Mouse (Mus musculus) stomach, postnatal 0 days (tissue): ENCODE data around the gene C5ar1. TPM values are rescaled to one million over a fixed set of nuclear protein-coding genes. Genes with fewer than 3 reads are reported as not detected.
"Not testable (repeated sequence)": the region's sequence is repeated elsewhere in the genome, so short reads cannot be mapped to it uniquely, and the experiment has no call there.

Experiments
- ATAC-seq: fragments of 200-750 bp; cut with Nextera tagmentation; 2 replicates; pipeline ENCODE4 v1.8.0; 2017; ENCODE audit not compliant: low FRiP score, low TSS enrichment
- DNase-seq: peaks from one replicate; pipeline ENCODE4 v3.0.0-alpha.2; 2016; ENCODE audit warnings: low spot score
- H3K27ac ChIP-seq: fragments of 300-500 bp; sonication (generic); replicated peaks from 2 replicates; pipeline ENCODE4 v1.5.1; 2014; ENCODE audit warnings: mild to moderate bottlenecking, control low read depth
- H3K27me3 ChIP-seq: fragments of 300-500 bp; sonication (generic); 2 replicates; pipeline ENCODE4 v1.6.1; 2014; ENCODE audit warnings: low read length; ENCODE audit not compliant: control insufficient read depth, insufficient read depth
- H3K36me3 ChIP-seq: fragments of 300-500 bp; sonication (generic); 2 replicates; pipeline ENCODE4 v1.6.1; 2014; ENCODE audit warnings: low read length, mixed read lengths; ENCODE audit not compliant: control insufficient read depth, insufficient read depth
- H3K4me1 ChIP-seq: fragments of 300-500 bp; sonication (generic); replicated peaks from 2 replicates; pipeline ENCODE4 v1.6.1; 2014; ENCODE audit warnings: antibody characterized with exemption; ENCODE audit not compliant: control insufficient read depth, insufficient read depth
- H3K4me2 ChIP-seq: fragments of 300-500 bp; sonication (generic); replicated peaks from 2 replicates; pipeline ENCODE4 v1.6.1; 2014; ENCODE audit warnings: low read depth, mild to moderate bottlenecking, control low read depth, moderate library complexity
- H3K4me3 ChIP-seq: fragments of 300-500 bp; sonication (generic); 2 replicates; pipeline ENCODE4 v1.5.1; 2014; ENCODE audit warnings: low read depth, low read length, control low read depth
- H3K9ac ChIP-seq: fragments of 300-500 bp; sonication (generic); 2 replicates; pipeline ENCODE4 v1.6.1; 2014; ENCODE audit warnings: mild to moderate bottlenecking, low read length, control low read depth, mixed read lengths
- H3K9me3 ChIP-seq: fragments of 300-500 bp; sonication (generic); 2 replicates; pipeline ENCODE4 v1.6.1; 2016; ENCODE audit warnings: low read length; ENCODE audit not compliant: control insufficient read depth
- CTCF ChIP-seq: IDR thresholded peaks from 2 replicates; pipeline ENCODE4 v1.5.1; 2016; ENCODE audit warnings: antibody characterized with exemption, low read depth, mild to moderate bottlenecking, moderate library complexity
- EP300 ChIP-seq: optimal IDR thresholded peaks from 2 replicates; pipeline ENCODE3; 2016; ENCODE audit warnings: antibody characterized with exemption
- WGBS: fragments of 180-500 bp; shearing (Covaris S2); extraction: QIAGEN DNeasy Blood & Tissue Kit; methylation state at CpG from one replicate; pipeline ENCODE4 v1.1.7; 2014; 5-methylcytosine and 5-hydroxymethylcytosine counted together
- polyA plus RNA-seq: library from polyadenylated mRNA; unstranded; fragments of >200 nt; fragmentation: Nextera tagmentation; extraction: Ambion mirVana; gene quantifications from 2 replicates; pipeline ENCODE4 v1.2.1, GENCODE M21; 2015

The C5ar1 gene
- polyA plus RNA-seq = 1.9 and 2.0 TPM in 2 replicates

DNA sequence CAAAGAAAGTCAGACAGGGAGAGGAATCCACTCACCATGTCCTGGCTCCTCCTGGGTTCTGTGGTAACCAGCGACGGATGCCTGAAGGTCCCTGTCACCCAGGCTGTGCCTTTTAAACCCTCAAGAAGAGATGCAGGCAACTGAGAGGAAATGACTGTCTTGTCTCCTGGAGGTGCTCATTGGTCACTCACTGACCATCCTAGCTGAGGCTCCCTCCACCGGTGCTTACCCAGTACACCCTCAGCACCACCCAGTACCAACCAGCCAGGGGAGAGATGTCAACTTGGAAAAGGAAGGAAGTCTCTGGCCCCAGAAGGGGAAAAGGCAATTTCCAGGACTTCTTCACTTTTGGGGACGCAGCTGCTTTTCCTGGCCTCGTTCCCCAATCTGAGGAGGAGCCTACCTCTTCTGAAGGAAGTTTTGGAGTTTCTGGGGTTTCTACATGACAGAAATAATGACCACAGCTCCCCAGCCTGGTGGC, at the start of gene C5ar1:
TSS of gene C5ar1 (minus strand) at position 431 of the 481 bp plus-strand sequence.
- ATAC-seq (no peak), DNase-seq (no peak)
- Histone ChIP-seq H3K9ac (no peak within 1 kb of the TSS), H3K36me3 (no peaks in the 10 kb centered on the region), H3K4me3 (no peak within 1 kb of the TSS), H3K9me3 (no peaks in the 10 kb centered on the region), H3K4me1 (no peaks in the 10 kb centered on the region), H3K4me2 (no peak within 1 kb of the TSS), H3K27ac (no peak within 1 kb of the TSS), H3K27me3 (no peaks in the 10 kb centered on the region)
- 77% methylated on average over 5 of the region's 5 CpGs for WGBS
- TF ChIP-seq CTCF = no peak
- TF ChIP-seq EP300 = no peak

DNA sequence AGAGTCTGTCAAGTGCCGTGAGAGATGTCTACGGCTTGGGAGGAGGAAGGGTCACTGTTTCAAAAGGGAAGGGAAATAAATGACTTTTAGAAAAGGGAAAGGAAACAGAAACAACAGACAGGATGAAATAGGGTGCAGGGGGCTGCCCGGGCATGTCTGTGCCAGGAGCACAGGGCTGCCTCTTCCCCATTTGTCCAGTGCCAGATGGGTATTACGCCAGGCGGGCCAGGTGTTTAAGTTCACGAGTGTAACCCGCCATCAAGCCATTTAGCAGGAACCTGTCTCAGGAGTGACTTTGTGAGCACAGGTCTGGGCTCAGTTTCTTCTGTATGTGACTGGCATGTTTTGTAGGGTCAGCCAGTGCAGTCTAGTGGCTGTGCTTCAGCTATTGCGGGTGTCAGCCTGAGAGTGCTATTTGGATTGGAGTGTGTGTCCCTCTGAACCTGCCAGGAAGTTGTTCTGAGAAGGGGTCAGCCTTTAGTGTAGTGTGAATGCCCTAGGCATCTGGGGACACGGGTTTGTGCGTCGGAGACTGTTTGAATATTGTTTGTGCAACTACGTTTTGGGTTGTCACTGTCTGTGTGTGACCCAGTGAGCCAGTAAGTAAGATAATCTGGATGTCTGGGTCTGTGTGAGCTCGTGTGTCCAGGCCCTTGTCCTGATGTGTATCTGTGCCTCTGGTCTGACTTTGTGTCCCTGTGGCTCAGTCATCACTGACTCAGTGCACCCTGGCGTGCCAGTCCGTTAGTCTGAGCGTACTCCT, 49.4 kb upstream of the C5ar1 start:
- Histone ChIP-seq H3K27ac (peak overlapping the region; percentile 88; the same call in 1 of the 2 replicates), H3K27me3 (no peaks in the 10 kb centered on the region), H3K4me3 (peak overlapping the region; percentile 72), H3K4me2 (peak overlapping the region; percentile 100), H3K36me3 (no peaks in the 10 kb centered on the region), H3K4me1 (peaks cover 12% of the 10 kb centered on the region), H3K9me3 (no peaks in the 10 kb centered on the region), H3K9ac (peak overlapping the region; percentile 70; the same call in 1 of the 2 replicates)
- 28% methylated on average over 16 of the region's 16 CpGs for WGBS
- DNase-seq (no peak), ATAC-seq (no peak)
- TF ChIP-seq CTCF = no peak
- TF ChIP-seq EP300 = no peak

DNA sequence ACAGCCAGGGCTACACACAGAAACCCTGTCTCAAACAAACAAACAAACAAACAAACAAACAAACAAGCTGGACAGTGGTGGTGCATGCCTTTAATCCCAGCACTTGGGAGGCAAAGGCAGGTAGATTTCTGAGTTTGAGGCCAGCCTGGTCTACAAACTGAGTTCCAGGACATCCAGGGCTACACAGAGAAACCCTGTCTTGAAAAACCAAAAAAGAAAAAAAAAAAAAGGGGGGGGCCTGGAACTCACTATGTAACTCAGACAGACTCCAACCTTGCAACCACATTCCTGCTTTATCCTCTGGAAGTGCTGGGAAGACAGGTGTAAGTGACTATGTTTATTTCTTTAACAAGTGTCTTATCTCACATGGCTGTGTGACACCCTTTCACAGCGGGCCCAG, 48.8 kb upstream of the C5ar1 start, which contains the start of gene Bbc3:
TSS of gene Bbc3 (plus strand) at position 301 of the 400 bp plus-strand sequence.
- peak within 1 kb of the TSS; percentile 70; the same call in 1 of the 2 replicates for H3K9ac ChIP-seq
- ATAC-seq = not testable (repeated sequence)
- 22% methylated on average over 1 of the region's 1 CpGs for WGBS

DNA sequence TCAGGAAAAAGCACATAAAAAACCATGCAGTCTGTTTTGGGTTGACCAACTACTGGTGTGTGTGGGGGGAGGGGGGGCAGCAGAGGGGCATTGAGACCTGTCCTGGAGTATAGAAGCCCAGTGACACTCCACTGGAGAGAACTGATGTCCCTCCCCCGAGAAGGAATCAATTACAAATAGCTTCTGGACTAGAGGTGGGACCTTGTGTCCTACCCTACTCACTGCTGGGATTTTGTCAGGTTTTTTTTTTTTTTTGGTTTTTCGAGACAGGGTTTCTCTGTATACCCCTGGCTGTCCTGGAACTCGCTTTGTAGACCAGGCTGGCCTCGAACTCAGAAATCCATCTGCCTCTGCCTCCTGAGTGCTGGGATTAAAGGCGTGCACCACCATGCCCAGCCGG, 47.8 kb upstream of the C5ar1 start:
- not testable (repeated sequence) for ATAC-seq, H3K4me1 ChIP-seq, H3K27ac ChIP-seq, DNase-seq, H3K4me3 ChIP-seq, H3K27me3 ChIP-seq, H3K9me3 ChIP-seq, H3K36me3 ChIP-seq, H3K9ac ChIP-seq, H3K4me2 ChIP-seq
- WGBS = 75% methylated on average over 6 of the region's 6 CpGs

More for the DNA sequence above, 48.8 kb upstream of the C5ar1 start, which contains the start of gene Bbc3:
- Histone ChIP-seq H3K4me2 (peak within 1 kb of the TSS; percentile 100), H3K4me3 (peak within 1 kb of the TSS; percentile 72), H3K27ac (peak within 1 kb of the TSS; percentile 88)
- not testable (repeated sequence) for H3K36me3 ChIP-seq, H3K9me3 ChIP-seq, DNase-seq, H3K4me1 ChIP-seq, H3K27me3 ChIP-seq

DNA sequence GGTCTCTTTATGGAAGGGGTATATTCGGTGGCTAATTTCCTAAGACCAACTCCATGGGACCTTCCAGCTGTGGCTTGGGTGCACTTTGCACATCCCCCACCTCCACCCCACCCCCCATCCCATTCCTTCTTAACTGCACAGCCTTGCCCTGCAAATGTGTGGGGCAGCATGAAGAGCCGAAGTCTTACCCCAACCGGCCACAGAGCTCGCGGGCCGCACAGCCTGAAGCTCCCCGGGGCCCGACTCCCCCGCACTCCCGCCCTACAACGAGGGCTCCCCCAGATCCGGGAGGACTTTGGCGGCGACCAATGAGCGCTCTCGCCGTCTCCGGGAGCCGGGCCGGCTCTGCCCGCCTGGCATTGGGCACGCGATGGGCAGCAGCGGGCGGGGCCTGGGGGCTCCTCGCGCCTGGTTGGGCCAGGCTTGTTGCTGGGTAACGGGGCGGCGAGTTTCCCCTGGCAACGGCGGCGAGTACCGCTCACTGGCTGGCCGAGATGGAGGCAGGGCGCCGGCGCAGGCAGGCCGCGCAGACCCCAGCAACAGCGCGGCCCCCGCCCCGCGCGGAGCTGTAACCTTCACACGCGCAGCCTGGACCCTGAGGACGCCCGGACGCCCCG, 40.2 kb upstream of the C5ar1 start:
- peak overlapping the region; percentile 33 for H3K4me3 ChIP-seq
- H3K4me2 ChIP-seq = peak overlapping the region; percentile 53
- no peaks in the 10 kb centered on the region for H3K9me3 ChIP-seq
- H3K27me3 ChIP-seq = no peaks in the 10 kb centered on the region
- H3K9ac ChIP-seq = peak overlapping the region; percentile 54
- ATAC-seq (peak; percentile 53), DNase-seq (peak; percentile 86)
- peak overlapping the region; percentile 53; the same call in 1 of the 2 replicates for H3K27ac ChIP-seq
- TF ChIP-seq CTCF (no peak), EP300 (no peak)
- 2% methylated on average over 51 of the region's 52 CpGs for WGBS
- H3K36me3 ChIP-seq = no peaks in the 10 kb centered on the region
- 0 out of 2 replicates have a peak, but pooled peaks cover 4% of the 10 kb centered on the region for H3K4me1 ChIP-seq

DNA sequence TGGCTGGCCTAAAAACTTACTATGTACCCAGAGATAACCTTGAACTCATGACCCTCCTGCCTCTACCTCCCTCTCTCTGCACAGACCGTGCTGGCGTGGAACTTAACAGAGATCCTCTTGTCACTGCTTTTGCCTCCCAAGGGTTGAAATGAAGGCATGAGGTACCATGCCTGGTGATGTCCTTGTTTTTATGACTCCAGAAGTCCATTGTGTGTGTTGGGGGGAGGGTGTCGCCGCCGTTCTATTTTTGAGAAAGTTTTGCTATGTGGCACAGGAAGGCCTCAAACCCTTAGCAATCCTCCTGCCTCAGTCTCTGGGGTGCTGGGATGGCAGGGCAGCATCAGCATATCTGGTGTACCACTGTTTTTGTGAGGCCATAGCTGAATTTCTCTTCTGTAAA, 39.6 kb upstream of the C5ar1 start:
- Histone ChIP-seq H3K9ac (no peak overlapping the region), H3K27me3 (no peaks in the 10 kb centered on the region), H3K27ac (no peak overlapping the region), H3K36me3 (no peaks in the 10 kb centered on the region), H3K4me3 (no peak overlapping the region), H3K4me1 (0 out of 2 replicates have a peak, but pooled peaks cover 4% of the 10 kb centered on the region), H3K9me3 (no peaks in the 10 kb centered on the region), H3K4me2 (no peak overlapping the region)
- no peak for TF ChIP-seq EP300
- TF ChIP-seq CTCF = no peak
- WGBS = 86% methylated on average over 5 of the region's 5 CpGs
- DNase-seq (no peak), ATAC-seq (no peak)
